Mouse (Mus musculus) lung, embryonic 16.5 days (tissue): ENCODE data around the gene Cip2a. TPM values are rescaled to one million over a fixed set of nuclear protein-coding genes. Genes with fewer than 3 reads are reported as not detected.

Experiments used
- ATAC-seq: fragments of 200-750 bp; cut with Nextera tagmentation; 2 replicates; pipeline ENCODE4 v1.8.0; 2017; ENCODE audit warnings: low read depth, mild to moderate bottlenecking, moderate library complexity
- H3K27ac ChIP-seq: fragments of 300-500 bp; sonication (generic); 2 replicates; pipeline ENCODE4 v1.5.1; 2014; ENCODE audit warnings: mild to moderate bottlenecking, control low read depth, low read length
- H3K27me3 ChIP-seq: fragments of 300-500 bp; sonication (generic); 2 replicates; pipeline ENCODE4 v1.6.1; 2014; ENCODE audit warnings: low read depth, low read length, mixed read lengths; ENCODE audit not compliant: control insufficient read depth, insufficient read depth
- H3K36me3 ChIP-seq: fragments of 300-500 bp; sonication (generic); 2 replicates; pipeline ENCODE4 v1.6.1; 2014; ENCODE audit warnings: low read length; ENCODE audit not compliant: control insufficient read depth, insufficient read depth
- H3K4me1 ChIP-seq: fragments of 300-500 bp; sonication (generic); replicated peaks from 2 replicates; pipeline ENCODE4 v1.6.1; 2014; ENCODE audit warnings: low read length, mixed read lengths; ENCODE audit not compliant: control insufficient read depth, insufficient read depth
- H3K4me2 ChIP-seq: fragments of 300-500 bp; sonication (generic); 2 replicates; pipeline ENCODE4 v1.6.1; 2014; ENCODE audit warnings: low read depth, low read length, control low read depth
- H3K4me3 ChIP-seq: fragments of 300-500 bp; sonication (generic); 2 replicates; pipeline ENCODE4 v1.5.1; 2014; ENCODE audit warnings: mild to moderate bottlenecking, low read length, control low read depth
- H3K9ac ChIP-seq: fragments of 300-500 bp; sonication (generic); 2 replicates; pipeline ENCODE4 v1.6.1; 2014; ENCODE audit warnings: low read length, control low read depth
- H3K9me3 ChIP-seq: fragments of 300-500 bp; sonication (generic); 2 replicates; pipeline ENCODE4 v1.6.1; 2016; ENCODE audit warnings: low read length; ENCODE audit not compliant: control insufficient read depth
- WGBS: fragments of 180-500 bp; shearing (Covaris S2); extraction: QIAGEN DNeasy Blood & Tissue Kit; methylation state at CpG from one replicate; pipeline ENCODE4 v1.1.7; 2014; 5-methylcytosine and 5-hydroxymethylcytosine counted together
- polyA plus RNA-seq: library from polyadenylated mRNA; unstranded; fragments of >200 nt; fragmentation: Nextera tagmentation; extraction: Ambion mirVana; gene quantifications from 2 replicates; pipeline ENCODE4 v1.2.1, GENCODE M21; 2015

Cip2a gene
- polyA plus RNA-seq, 1 experiment from 2014 or later = 39.7 TPM

DNA sequence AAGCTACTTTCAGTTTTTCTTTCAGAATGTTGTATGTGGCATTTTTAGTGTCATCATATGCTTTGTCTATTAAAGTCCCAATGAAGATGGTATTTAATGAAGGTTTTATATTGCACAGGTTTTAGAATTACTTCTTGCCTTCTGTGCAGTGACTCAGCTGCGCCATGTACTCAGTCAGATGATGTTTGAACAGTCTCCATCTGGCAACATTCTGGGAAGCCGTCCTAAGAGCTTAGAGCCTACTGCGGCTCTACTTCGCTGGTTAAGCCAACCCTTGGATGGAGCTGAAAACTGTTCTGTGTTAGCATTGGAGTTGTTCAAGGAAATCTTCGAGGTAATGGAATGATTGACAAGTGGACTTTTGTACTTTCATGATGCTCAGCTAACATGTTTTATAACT lies 10.2 kb downstream of the Cip2a start:
- Histone ChIP-seq H3K27me3 (no peaks in the 10 kb centered on the region), H3K27ac (no peak overlapping the region), H3K4me3 (no peak overlapping the region), H3K9ac (no peak overlapping the region), H3K4me2 (no peak overlapping the region), H3K9me3 (no peaks in the 10 kb centered on the region), H3K4me1 (no peaks in the 10 kb centered on the region), H3K36me3 (peaks cover 24% of the 10 kb centered on the region)
- no peak for ATAC-seq
- WGBS = 92% methylated on average over 5 of the region's 5 CpGs

DNA sequence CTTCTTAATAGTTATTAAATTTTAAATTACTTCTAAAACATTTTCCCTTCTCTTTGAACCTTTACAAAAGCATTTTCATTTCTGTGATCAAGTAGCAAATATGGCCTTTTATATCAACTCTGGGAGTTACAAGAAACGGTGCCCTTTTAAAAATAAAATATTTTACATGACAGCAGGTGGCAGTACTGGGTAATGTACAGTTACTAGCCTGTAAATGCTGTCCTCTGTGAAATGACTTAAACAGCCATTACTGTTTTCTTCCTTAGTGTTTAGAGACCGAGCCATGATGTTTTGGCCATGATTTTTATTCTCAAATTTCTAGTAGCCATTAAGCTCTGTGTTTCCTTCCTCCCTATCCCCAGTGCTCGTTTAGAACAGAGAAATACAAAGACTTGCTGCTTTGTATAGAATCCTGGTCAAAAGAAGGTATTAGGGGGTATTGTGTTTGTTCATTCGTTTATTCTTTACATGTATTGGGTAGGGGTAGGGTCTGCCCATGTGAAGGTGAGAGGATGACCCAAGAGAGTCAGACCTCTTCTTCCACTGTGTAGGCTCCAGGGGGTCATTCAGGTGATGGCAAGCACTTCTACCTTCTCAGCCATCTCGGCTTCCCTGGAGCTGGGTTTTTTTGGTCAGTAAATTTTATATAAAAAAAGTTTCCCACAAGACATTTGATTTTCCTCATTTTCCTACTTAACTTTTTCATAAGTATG lies 22.8 kb downstream of the Cip2a start:
- ATAC-seq = no peak
- WGBS = 73% methylated on average over 5 of the region's 5 CpGs
- Histone ChIP-seq H3K27me3 (no peaks in the 10 kb centered on the region), H3K4me3 (no peak overlapping the region), H3K9ac (no peak overlapping the region), H3K36me3 (peaks cover 17% of the 10 kb centered on the region), H3K9me3 (no peaks in the 10 kb centered on the region), H3K4me2 (no peak overlapping the region), H3K27ac (no peak overlapping the region), H3K4me1 (no peaks in the 10 kb centered on the region)

DNA sequence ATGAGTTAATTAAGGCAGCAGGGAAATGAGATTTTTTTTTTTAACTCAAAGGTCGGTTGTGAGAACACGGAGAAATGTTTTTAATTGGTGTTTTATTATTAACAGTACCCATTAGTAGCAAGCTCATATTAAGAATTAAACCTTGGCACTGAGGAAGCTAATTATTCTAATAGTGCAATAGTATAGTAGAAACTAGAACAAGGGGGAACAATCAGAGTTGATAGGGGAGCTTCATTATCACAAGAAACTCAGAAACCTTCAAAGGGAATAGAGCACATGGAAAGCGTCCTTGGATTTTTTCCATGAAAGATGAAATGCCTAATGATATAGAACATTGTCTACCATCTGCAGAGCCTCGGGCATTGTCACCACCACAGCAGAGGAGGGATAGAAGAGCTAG lies 41.9 kb downstream of the Cip2a start:
- WGBS = 78% methylated on average over 4 of the region's 4 CpGs

DNA sequence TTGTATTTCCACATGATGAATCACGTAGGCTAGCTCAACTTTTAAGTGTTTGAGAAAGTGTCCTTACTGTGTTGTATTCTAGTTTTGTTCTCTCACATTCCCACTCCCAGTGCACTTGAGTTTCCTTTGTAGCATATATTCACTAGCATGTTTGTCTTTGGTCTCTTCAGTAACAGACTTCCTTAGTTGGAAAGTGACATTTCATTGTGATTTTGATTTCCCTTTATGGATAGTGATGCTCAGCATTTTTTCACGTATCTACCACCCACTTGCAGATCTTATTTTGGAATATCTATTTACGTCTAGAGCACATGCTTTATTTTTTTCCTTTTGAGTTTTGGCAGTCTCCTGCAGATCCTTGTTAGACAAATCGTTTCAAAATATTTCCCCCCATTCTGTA lies 43.8 kb downstream of the Cip2a start:
- no peak overlapping the region for H3K9ac ChIP-seq
- 46% methylated on average over 4 of the region's 4 CpGs for WGBS
- H3K4me3 ChIP-seq = no peak overlapping the region
- no peak overlapping the region for H3K27ac ChIP-seq
- no peak overlapping the region for H3K4me2 ChIP-seq
- H3K4me1 ChIP-seq = no peaks in the 10 kb centered on the region
- H3K27me3 ChIP-seq = no peaks in the 10 kb centered on the region
- H3K36me3 ChIP-seq = no peaks in the 10 kb centered on the region
- ATAC-seq = no peak
- H3K9me3 ChIP-seq = no peaks in the 10 kb centered on the region

More for the DNA sequence above, 41.9 kb downstream of the Cip2a start:
- no peaks in the 10 kb centered on the region for H3K4me1 ChIP-seq
- H3K27ac ChIP-seq = no peak overlapping the region
- ATAC-seq = no peak
- no peaks in the 10 kb centered on the region for H3K27me3 ChIP-seq
- H3K9me3 ChIP-seq = no peaks in the 10 kb centered on the region
- no peaks in the 10 kb centered on the region for H3K36me3 ChIP-seq
- H3K9ac ChIP-seq = no peak overlapping the region
- H3K4me3 ChIP-seq = no peak overlapping the region
- no peak overlapping the region for H3K4me2 ChIP-seq

DNA sequence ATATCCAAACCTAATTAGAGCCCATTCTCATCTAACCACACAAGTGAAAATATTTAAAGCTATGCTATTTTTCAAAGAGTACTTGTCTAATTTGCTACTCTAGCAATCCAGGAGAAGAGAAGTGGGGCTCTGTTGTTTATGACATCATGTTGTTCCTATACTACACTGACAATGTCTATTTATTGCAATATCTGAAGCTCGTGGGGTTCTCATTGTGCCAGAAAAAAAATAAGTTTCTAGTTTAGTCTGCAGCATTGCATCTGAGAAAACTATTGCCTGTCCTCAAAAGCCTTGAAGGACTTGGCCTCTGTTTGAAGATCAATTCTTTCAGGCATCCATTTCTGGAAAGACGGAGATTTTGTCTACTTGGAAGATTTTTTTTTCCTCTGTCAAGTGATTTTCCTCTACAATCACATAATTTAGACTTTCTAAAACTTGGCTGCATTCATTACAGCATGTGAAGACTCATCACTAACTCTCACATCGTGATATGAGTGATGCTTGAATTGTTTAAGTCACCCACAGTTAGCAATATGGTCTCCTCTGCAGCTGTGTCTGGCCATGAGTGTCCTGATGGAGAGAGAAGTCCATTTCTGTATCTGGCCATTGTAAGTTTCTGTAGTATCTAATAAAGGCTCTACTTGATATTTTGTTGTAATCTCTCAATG lies 46.7 kb downstream of the Cip2a start:
- peak; percentile 89 for ATAC-seq
- 50% methylated on average over 3 of the region's 3 CpGs for WGBS
- no peak overlapping the region for H3K9ac ChIP-seq
- H3K4me3 ChIP-seq = no peak overlapping the region
- no peaks in the 10 kb centered on the region for H3K36me3 ChIP-seq
- H3K27me3 ChIP-seq = no peaks in the 10 kb centered on the region
- no peaks in the 10 kb centered on the region for H3K4me1 ChIP-seq
- H3K4me2 ChIP-seq = no peak overlapping the region
- H3K9me3 ChIP-seq = no peaks in the 10 kb centered on the region
- no peak overlapping the region for H3K27ac ChIP-seq

DNA sequence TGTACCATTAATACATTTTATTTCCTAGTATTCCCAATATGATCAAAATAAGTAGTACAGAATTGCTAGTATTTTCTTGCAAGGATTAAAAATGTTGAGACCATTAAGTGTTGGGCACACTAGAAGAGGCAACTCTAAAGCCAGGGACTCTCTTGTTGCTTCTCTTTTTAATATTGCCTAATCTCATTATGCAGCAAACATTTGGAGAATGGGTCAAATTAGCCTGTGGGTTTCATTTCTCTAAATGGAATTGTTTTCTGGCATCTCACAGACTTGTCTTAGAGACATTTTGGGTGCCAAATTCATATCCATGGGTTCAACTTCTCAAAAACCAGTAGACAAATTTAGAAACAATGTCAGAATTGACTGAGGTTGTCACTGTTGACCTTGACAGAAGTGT lies 55.2 kb downstream of the Cip2a start:
- Histone ChIP-seq H3K36me3 (no peaks in the 10 kb centered on the region), H3K27me3 (no peaks in the 10 kb centered on the region), H3K9me3 (no peaks in the 10 kb centered on the region), H3K4me3 (no peak overlapping the region), H3K27ac (no peak overlapping the region), H3K4me1 (no peaks in the 10 kb centered on the region), H3K9ac (no peak overlapping the region), H3K4me2 (no peak overlapping the region)
- ATAC-seq = no peak

DNA sequence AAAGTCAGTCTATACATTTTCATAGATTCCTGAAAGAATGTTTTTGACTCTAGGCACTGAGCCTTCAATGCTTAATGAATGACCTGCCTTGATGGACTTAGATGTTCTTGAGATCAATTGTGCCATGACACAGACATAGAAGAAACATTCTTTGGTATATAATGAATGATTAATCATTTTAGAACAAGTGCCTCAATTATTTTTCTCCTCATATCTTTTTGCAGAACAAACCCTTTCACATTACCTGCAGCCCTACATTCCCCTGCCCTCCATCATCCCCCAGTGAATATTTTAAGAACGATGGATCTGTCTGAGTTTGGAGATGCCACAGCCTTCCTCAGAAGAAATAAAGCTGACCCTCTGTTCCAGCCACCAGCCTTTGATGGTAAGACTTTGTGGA lies 63.2 kb downstream of the Cip2a start, which contains the start of gene Myh15:
TSS of gene Myh15 (plus strand) at position 301 of the 400 bp plus-strand sequence.
- Histone ChIP-seq H3K9ac (no peak within 1 kb of the TSS), H3K9me3 (no peaks in the 10 kb centered on the region), H3K27me3 (no peaks in the 10 kb centered on the region), H3K36me3 (no peaks in the 10 kb centered on the region), H3K4me3 (no peak within 1 kb of the TSS), H3K4me2 (no peak within 1 kb of the TSS), H3K27ac (no peak within 1 kb of the TSS), H3K4me1 (no peaks in the 10 kb centered on the region)
- WGBS = 80% methylated on average over 1 of the region's 1 CpGs
- ATAC-seq = no peak

Other genes with a start within 250 kb of the Cip2a start
- 0.65 and 1.6 TPM in 2 replicates for gene Trat1, start 222.2 kb upstream of the Cip2a start, polyA plus RNA-seq
- 0.30 and 0.43 TPM in 2 replicates for gene Retnlb, start 177.3 kb upstream of the Cip2a start, polyA plus RNA-seq
- gene Retnla, start 151.6 kb upstream of the Cip2a start, polyA plus RNA-seq = 76.1 and 129 TPM in 2 replicates
- gene Retnlg, start 121.6 kb upstream of the Cip2a start, polyA plus RNA-seq = 1.4 and 2.0 TPM in 2 replicates
- gene Dzip3, start within 50 bp of the Cip2a start, polyA plus RNA-seq = 24.4 and 30.4 TPM in 2 replicates
- gene Myh15, start 63.3 kb downstream of the Cip2a start, polyA plus RNA-seq = not detected in 2 replicates